Mouse (Mus musculus) gonadal fat pad, adult 2 months (tissue): ENCODE measurements around the gene 4930453N24Rik. TPM values are rescaled to one million over a fixed set of nuclear protein-coding genes. Genes with fewer than 3 reads are reported as not detected.

Experiments used
- DNase-seq: peaks from one replicate; pipeline ENCODE4 v3.0.0-alpha.2; 2012; ENCODE audit warnings: low read depth
- polyA plus RNA-seq: library from polyadenylated mRNA; depleted of rRNA; stranded (reverse); fragments of >200 nt; gene quantifications from 2 replicates; pipeline ENCODE4 v1.2.3, GENCODE M21; 2012; rRNA removed

The 4930453N24Rik gene
- polyA plus RNA-seq, result 3.9 and 4.7 TPM in 2 replicates

DNA sequence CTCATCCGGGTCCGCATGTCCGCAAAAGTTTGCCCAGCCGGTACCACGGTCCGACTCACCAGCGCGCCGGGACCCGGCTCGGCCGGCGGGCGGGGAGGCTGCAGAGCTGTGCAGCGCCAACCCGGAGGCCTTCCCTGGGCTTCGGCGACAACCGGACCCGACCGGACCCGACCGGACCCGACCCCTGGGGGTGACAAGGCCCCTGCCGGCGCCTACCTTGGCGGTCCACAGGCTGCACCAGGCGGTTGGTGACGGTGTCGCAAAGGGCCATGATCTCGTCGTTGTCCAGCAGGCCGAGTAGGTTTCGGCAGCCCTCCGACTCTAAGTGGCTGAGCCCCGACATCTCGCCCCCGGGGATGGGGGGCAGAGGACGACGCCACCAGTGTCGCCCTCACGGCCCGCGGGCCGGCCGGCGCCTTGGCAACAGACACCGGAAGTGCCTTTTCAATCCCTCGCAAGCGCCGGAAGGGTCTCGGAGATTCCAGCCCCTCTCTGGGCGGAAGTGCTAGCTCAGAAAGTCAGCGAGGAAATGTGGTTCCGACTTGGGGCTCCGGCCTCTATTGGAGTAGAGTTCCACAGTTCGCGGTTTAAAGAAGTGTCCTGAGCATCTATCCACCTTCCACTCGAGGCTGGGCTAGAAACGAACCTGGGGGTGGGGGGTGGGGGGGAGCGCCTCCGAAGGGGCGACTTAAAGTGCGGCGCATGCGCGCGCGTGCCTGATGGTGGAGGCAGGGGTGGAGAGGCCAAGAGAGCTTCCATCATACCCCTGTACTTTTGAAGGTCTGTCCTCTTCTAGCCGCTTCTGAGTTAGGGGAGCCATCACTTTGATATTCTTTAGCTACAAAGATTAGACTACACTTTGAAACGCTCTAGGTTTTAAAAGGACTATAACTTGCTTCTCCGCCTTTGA, at the start of gene 4930453N24Rik:
Gene 4930453N24Rik (minus strand): TSS at position 641 of the 910 bp plus-strand sequence.
- no peak for DNase-seq

DNA sequence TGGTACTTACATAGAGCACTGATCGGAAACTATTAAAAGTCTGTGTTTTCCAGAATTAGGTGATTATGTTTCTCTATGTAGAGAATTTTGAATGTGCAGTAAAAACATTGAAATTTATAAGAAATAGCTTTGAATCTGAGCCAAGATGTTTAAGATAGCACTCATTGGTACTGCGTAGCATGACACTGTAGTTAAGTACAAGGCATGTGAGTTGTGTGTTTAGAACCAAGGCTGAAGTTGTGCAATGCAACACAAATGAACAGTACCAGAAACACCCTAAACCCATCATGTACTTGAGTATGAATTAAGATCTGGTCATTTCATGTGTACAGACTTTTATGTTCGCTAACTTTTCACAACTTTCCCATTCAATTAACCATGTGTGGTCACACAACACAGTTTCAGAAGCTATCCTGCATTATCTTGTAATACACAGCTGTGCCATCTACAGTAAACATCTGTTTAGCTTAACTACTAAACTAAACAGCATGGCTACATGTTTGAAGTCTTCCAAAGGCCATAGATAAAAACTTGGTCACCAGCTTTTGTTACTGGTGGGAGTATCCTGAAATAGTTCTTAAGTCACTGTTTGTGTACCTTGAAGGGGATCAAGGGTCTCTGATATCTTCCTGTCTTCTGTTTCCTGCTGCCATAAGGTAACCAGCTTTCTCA, 46.3 kb upstream of the 4930453N24Rik start:
- DNase-seq, result no peak

DNA sequence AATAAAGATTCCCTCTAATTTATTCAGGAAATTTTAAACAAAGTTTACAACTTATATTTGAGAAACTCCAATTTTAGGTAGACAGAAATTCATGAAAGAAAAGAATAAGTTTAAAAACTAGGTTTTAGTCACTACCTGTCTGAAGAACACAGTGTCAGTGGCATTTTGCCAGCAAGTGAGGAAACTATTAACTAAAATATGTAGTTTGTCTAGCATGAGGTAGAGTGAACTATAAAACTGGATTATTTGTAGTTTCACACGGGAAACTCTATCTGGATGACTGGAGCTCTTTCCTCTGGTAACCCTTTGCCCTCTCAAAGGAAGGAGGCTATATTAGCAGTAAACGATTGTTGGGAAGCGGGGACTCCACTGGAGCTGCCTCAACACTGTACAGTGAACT, 32.1 kb upstream of the 4930453N24Rik start:
- DNase-seq, result no peak

DNA sequence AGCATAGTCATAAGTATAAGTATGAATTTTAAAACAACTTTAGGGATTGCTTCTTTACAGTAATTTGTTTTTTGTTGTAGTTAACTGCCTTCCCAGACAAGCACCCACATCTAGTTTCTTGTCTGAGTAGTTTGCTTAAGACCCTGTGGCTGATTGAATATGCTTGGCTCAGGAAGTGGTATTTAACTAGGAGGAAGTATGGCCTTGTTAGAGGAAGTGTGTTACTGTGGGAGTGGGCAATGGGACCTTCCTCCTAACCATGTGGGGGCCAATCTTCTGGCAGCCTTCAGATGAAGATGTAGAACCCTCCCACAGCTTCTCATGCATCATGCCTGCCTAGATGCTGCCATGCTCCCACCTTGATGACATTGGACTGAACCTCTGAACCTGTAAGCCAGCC, 30.7 kb upstream of the 4930453N24Rik start:
- no peak for DNase-seq

DNA sequence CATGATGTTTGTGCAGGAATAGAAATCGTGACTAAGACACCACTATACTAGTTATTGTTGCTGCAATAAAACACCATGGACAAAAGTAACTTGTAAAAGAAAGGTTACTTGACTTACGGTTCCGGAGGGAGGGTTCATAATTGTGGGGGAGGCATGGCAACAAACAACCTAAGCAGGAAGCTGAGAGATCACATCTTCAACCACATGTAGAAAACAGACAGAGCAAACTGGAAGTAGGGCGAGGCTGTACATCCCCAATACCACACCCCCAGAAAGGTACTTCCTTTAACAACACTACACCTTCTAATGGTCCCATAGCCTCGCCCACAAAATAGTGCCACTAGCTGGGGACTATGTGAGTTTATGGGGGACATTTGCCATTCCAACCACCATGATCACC, 29.4 kb upstream of the 4930453N24Rik start:
- DNase-seq, result no peak

DNA sequence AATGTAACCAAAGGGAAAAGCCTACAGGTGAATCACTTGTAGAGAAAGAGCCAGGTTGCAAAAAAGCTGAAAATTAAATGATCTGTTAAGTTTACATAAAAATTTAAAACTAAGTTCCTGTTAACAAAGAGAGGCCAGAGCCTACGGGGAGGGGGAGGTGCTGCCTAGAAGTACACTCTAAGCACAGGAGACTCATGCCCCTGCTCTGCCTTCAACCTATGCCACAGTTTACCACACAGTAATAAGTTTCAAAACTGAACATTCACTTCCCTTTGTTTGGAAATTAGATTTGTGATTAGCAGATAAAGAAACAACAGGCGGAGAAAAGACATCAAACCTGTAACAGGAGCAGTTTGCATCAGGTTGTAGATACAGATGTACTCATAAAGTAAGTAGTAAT, 23.8 kb upstream of the 4930453N24Rik start:
- DNase-seq, result no peak

DNA sequence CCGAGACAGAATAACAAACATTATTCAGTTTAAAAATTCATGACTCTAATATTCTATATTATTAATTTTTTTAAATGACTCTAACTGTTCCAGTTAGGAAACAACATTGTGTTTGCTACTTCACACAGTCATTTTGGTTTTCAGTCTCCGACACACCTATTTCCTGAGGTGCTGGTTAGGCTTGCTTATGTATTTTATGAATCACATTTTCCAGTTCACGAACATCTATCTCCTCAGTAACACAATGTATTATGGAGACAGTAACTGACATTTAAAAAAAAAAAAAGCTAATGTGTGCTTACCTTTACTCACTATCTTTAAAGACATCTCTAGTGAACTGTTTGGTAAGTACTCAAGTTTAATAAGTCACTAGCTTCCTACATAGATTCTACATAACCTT, 18.7 kb upstream of the 4930453N24Rik start:
- no peak for DNase-seq

DNA sequence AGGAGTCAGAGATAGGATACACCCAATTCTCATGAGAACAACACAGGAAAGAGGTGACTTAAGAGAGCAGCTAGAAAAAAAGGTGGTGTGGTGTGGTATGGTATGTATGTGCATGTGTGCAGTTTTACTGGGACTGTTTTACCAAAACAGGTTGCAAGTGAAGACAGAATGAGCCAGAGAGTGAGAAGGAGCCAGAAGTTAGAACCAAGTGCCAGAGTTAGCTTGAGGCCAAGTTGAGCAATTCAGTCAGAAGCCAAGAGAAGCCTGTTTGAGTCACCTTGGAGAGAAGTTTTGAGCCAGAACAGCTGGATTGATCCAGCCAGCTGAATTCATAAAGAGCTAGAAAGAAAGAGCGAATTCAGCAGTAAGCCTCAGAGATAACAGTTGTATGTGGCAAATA, 4.6 kb upstream of the 4930453N24Rik start:
- DNase-seq, result no peak

DNA sequence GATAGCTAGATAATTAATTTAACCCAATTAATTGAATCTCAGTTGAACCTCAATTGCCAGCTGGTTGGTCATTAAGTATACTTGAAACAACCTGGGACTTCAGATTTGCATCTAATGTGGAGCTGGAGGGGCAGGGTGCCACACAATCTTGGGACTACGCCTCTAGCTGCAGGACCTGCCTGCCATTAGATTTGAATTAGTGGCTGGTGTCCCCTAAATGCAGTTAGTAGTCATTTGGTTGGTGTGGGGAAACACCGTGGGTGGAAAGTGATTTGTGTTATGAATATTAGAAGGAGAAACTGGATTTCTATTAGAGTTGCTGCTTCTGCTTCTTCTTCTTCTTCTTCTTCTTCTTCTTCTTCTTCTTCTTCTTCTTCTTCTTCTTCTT, 464 bp upstream of the 4930453N24Rik start:
- DNase-seq, result no peak

DNA sequence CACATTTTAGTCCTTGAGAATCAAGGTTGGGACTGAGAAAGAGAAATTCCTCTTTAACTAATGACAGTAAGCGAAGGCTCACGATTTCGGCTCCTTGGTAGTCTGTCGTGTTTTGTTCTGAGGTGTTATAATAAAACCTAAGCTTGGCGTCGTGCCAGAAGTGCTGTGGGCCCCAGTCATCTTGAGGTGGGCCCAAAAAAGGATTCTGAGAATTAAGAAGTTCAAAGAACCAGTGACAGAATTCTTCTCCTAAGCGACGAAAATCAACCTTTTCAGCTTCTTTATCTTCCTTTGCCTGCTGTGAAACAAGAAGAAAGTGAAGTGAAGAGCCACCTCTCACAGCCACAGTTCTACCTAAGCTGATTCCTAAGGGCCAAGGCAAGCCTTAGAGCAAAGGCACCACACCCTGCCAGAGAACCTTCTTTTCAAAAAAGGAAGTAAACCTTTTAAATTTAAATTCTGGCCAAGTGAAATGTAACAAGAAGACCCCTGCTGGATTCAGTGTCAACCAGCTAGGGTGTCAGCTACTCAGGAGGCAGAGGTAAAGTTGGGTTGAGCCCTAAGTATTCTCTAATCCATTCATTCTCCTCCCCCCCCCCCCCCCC, 4.2 kb downstream of the 4930453N24Rik start:
- DNase-seq, result no peak

DNA sequence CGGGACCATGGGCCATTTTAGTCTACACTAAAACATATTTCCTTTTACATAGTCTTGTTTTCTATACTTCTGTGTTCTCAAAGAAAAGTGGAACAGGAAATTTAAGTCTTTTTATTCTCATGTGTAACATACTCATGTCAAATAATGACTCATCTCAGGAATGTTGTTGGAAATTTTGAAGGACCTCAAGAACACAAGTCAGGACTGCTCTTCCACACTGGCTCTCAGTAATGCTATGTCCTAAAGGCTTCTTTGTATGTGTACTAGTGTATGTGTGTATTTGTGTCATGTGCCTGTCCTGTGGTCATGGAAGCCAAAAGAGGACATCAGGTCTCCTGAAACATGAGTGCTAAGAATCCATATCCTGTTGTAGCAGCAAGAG, 11.7 kb downstream of the 4930453N24Rik start:
- no peak for DNase-seq

DNA sequence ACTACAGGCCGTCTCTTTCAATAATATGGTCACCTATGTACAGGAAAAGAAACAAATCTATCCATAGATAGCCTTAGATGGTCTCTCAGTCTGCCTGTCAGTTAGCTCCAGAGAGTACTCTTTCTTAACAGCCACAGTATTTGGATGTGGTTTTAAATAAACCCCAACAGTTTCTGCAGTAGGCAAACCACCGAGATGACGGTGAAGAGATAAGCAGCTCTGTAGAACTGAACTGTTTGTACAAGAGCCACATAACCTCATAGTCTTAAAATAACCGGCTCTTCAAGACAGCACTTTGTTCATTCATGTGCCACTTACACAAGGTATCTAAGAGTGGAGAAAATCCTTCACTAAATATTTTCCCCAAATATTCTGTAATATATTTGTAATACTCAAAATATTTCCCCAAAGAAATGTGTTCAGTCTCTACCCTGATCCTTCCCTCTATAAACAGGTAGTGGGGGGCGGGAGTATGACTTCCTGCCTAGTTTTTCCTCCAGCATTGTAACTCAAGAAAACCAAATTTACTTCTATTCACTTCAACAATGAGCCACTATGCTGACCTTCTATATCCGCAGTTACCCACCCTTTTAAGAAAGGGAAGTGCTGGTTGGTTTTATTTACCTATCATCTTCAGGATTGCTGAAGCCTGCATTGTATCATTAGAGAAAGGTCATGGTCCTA, 12.3 kb downstream of the 4930453N24Rik start:
- DNase-seq, result no peak

DNA sequence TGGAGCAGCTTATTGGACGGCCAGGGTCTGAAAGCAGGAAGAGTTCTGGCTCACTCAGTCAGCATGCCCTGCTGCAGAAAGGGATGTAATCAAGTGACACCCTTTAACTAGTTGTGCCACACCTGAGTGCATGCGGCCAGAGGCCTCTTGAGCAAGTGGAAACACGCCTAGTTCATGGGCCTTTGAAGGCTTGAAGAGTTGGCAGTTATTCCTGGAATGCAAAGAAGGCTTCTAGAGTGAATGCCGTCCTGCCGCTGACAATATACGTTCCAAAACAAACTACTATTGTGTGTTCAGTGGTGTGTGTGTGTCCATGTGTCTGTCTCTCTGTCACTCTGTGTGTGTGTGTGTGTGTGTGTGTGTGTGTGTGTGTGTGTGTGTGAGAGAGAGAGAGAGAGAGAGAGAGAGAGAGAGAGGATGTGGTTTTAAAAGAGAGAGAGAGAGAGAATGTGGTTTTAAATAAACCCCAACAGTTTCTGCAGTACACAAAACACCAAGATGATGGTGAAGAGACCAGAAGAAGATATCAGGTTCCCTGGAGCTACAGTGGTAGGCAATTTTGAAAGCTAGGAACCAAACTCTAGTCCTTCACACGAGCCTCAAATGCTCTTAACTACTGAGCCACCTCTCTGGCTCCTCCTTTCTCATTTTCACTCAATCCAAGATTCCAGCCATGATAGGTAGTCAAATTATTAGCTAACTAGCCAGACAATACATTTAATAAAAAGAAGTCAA, 13.1 kb downstream of the 4930453N24Rik start:
- DNase-seq, result peak; percentile 41

DNA sequence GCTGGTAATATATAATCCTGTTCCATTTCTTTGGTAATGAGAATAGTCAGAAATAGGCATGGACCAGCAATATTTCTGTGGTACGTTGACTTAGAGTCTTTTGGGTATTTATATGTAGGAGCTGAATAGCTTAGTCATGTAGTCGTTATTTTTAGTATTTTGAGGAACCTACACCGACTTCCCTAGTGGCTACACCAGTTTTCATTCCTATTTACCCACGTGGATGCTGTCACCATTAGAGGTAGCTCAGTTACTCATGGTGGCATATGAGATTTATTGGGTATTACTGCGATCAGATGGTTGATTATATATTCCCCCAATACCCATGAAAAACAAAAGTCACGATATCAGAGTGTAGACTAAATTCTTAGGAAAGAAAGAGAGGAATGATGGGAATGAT, 14.6 kb downstream of the 4930453N24Rik start:
- DNase-seq, result no peak

DNA sequence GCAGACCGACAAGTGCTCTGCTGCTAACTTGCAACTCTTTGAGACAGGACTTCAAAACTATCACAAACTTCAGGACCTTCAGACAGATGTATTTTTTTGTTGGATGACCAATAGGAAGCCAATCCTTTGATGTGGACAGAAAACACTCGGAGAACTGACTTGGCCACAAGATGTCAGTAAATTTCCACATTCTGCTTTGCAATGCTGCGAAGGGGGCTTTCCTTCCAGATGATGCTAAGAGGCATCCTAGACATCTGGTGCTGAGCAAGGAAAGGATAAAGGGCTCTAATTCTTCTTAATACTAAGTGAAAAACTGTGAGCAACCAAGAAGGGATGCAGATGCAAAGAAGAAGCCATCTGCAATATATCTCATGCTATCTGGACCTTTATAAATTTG, 16.2 kb downstream of the 4930453N24Rik start:
- DNase-seq, result no peak

DNA sequence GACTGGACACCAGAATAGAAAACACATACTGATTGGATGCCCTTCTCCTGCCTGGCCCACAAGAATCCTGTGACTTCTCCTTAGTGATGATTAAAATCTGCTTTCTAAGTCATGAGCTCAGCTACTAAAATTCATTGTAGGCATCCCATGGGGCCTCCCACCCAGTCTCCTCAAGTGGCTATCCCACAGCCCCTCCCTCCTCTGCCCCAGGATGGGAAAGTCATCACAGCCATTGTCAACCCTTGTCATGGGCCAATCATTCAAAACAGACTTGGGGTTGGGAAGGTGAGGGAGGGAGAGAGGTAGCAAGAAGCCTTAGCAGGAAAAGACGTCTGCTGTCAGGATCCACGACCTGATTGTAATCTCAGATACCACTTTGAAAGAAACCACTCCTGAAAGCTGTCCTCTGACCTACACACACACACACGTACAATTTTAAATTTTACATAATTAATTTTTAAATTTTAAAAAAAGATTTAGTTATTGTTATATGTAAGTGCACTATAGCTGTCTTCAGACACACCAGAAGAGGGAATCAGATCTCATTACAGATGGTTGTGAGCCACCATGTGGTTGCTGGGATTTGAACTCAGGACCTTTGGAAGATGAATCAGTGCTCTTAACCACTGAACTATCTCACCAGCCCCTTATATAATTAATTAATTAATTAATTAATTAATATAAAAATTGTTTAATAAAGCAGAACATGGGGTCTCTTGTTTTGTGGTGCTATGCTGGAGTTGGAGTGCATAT, 16.8 kb downstream of the 4930453N24Rik start:
- DNase-seq, result no peak

DNA sequence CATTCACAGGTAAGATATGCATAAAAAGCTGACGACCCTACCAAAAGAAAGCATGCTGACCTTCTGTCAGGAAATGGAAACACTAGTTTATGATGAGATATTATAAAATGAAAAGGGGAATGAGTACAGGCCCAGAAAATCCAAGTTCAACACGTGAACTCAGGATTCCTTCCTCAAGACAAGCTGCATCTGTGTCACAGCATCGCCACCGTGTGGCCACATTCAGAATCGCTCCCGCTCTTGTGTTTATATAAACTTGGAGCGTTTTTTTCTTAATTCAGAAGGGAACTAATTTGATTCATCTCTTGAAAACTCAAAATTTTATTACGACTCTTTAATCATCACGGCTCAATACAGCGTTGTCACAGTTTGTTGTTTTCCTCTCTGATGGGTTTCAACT, 22.7 kb downstream of the 4930453N24Rik start:
- no peak for DNase-seq

DNA sequence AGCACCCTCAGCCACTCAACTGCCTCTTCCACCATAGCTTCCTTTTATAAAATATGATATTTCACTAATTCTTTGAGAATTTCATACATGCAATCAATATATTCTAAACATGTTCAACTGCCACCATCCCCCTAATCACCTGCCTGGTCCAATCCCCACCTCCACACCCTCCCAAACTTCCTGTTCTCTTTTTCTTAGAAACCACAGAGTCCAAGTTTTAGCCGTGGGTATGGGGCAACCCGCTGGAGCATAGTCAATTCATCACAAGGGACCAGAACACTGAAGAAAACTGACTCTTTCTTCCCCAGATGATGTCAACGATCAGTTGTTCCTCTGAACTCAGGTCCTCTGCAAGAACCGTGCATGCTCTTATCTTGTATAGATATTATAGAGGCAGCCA, 25.9 kb downstream of the 4930453N24Rik start:
- no peak for DNase-seq

DNA sequence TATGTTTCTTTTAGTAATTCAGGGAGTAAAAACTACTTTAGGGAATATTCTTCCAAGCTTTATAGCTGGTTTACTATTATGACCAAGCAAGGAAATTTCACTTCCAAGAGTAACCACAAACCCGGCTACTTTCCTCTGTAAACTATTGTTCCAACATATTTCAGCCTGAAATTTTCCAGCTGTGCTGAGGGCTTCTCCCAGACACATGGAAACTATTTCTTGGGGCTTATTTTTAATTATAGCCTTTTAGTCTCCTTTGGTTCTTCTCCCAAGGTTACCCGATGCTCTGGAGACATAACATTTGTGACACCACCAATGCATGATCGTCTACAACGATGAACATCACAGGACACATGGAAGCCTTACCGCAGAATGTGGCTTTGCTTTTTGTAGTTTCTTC, 33.7 kb downstream of the 4930453N24Rik start:
- DNase-seq, result no peak

DNA sequence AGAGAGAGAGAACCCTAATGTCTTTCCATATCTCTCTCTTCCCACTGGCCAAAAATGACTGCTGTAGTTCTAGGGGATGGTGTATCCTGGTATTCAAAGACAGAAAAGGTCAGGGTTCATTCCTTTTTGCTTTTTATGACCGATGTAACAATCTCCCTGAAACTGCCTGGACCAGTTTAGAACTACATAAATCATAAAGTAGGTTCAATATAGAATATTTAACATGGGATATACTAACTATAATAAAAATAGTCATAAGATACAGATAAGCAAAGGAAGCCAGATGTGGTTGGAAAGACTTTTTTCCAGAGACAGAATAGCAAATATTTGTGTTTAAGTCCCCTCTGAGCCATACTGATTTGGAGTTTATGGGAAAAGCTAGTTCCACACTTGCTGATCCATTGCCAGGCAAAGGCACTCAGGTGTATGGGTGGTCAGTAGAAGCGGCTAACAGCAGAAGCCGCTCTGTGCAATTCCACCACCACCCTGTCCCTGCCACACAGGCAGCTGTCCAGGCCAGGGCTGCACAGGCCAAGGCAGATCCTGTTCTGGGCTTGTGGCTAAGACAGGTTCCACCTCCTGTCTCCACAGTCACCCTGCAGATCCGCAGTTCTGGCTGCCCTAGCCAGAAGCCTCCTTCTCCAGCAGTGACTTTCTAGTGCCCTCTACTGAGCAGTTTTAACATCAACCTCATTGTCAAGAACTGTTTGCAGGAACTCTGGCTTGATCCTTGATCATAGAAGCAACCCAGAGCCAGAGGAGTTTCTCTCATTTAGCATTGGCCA, 47.5 kb downstream of the 4930453N24Rik start:
- no peak for DNase-seq
